Mouse (Mus musculus): Measurements from ENCODE around the gene Slc2a5.

DNA sequence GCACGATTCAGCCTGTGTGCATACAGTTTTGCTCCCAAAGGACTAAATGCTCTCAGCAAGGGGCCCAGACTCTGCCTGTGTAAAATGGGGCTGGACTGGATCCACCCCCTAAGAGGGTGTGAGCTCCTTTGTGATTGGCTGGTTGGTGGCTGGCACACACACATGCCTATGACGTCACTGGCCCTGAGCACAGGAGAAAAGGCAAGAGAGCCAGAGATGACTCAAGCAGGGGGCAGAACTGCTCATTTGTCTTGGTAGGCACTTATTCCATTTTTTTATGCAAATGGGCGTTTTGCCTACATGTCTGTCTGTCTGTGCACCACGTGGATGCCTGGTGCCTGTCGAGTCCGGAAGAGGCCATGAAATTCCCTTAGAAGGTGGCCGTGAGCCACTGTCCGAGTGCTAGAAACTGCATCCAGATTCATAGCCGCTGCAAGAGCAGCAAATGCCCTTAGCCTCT is 19.0 kb downstream of the Slc2a5 start:
- TF ChIP-seq CTCF (IDR thresholded peaks at IDR 0.05; ENCODE audit: extremely low read depth, insufficient read length, insufficient replicate concordance, low read depth, low read length) = no peak
- TF ChIP-seq POLR2A (IDR thresholded peaks at IDR 0.05; ENCODE audit: low read depth, low read length) = no peak
